Mouse (Mus musculus) c-Kit-positive CD71-positive TER-119-negative erythroid progenitor cells, embryonic 14.5 days (primary cell): ENCODE results near the gene Phc2.

ENCODE experiments used
- DNase-seq: peaks from one replicate; pipeline ENCODE4 v3.0.0-alpha.2; 2013; ENCODE audit warnings: low read depth

Phc2 gene

DNA sequence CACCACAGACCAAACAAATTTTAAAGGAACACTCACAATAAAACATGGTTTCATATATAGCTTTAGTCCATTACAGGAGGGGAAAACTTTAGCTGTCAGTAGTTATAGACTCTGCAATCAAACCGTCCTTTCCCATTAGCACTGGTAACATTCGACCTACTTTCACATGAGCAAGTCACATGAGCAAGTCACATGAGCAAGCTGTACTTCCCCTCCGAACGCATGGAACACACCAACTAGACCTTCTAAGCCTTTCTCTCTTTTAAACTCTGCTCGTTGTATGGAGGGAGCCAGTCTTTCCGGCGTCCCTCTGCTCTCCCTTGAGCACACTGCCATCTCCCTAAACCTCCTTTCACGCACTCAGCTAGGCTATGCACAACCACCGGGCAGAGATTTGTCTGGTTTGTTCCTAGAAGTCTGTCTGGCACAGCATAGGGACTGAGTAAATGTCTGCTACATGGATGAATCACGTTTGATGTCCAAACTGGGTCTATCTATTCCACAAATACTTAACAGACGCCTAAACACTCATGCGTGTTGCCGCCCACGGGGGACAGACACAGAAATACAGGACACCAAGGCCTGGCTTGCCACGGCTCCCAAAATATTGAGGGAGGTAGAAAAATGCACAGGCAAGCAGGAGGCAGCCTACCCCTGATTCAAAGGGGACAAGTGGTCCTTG is 130.6 kb downstream of the Phc2 start:
- DNase-seq: no peak

GRCm38 (mm10) chr4:128785921-128786654 is 131.6 kb downstream of the Phc2 start:
- DNase-seq: no peak

DNA sequence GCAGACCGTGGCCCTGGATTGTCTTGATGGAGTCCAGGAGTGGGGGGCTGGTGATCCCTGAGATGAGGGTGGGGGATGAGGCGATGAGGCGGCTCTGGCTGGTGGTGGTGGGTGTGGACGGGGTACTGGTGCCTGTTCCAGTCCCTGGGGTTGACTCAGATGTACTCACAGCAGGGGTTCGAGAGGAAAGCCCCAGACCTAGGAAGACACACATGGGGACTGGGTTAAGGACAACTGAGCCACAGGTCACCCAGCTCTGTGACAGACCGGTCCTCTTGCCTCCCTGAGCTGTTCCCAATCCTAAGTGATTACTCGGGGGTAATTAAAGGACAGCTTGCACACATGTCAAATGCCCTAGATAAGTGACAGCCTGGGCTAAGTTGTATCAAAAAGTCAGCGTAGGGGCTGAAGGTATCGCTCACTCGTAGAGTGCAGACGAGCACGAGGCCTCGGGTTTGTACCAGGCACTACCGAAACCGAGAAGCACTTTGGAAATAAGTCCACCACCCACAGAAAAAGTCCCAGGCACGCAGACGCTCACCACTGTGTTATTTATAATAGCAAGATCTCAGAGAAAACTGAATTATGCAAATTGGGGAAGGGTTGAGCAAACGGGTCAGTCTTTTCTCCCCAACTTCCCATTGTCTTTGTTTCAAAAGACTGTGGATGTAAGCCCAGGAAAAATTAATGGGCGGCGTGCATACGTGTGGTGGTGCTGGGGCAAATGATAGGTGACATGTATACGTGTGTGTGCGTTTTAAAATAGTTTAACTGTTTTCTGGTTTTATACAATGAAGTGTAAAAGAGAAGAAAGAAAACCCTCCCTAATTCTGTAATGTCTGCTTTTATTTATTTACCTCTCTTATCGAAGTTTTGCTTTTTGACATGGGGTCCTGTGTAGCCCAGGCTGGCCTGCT is 132.8 kb downstream of the Phc2 start:
- no peak for DNase-seq

- DNase-seq: no peak
Observed at GRCm38 (mm10) chr4:128788108-128788507, 133.6 kb downstream of the Phc2 start.

DNA sequence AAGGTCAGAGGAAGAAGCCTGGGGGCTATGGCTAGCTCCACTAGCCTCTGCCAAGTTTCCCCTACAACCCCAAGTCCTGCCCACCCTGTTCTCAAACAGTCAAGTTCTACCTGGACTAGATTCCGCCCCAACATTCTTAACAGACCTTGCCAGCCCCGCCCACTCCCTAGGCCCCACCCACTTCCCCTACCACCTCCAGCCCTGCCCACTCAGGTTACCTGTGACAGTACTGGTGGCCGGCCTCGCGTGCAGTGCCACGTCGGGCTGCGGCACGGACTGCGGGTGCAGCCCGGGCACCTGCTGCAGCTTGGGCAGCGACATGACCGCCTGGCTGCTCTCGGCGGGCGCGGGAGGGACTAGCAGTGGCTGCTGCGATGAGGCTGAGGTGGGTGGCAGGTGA is 135.1 kb downstream of the Phc2 start:
- DNase-seq: no peak

GRCm38 (mm10) chr4:128793710-128794109 is 139.2 kb downstream of the Phc2 start:
- DNase-seq: no peak

- no peak for DNase-seq
Observed at GRCm38 (mm10) chr4:128794198-128794597, 139.7 kb downstream of the Phc2 start.

DNA sequence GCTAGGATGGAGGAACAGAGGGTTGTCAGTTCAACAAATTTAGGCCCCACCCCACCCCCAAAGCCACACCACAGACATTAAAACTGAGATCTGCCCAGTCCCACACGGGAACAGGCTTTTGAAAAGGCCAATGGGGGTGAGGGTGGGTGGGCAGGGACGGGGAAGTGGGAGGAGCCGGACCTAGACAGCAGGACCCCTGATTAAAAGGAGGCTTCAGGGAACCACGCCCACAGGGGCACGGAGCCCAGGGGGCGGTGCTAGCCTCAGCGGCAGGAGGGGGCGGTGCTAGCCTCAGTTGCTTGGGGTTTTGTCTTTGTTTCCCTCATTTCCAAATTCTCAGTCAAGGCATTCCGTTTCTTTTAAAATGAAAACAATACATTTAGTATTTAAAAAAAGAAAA is 141.1 kb downstream of the Phc2 start:
- DNase-seq: no peak

GRCm38 (mm10) chr4:128796788-128797187 is 142.3 kb downstream of the Phc2 start:
- DNase-seq: no peak

- no peak for DNase-seq
Observed at GRCm38 (mm10) chr4:128801675-128802465, 147.4 kb downstream of the Phc2 start.
